Mouse (Mus musculus): Measurements from ENCODE around the gene Ifnl3. TPM values are rescaled to one million over a fixed set of nuclear protein-coding genes. Genes with fewer than 3 reads are reported as not detected.
"Not testable (repeated sequence)": the region's sequence is repeated elsewhere in the genome, so short reads cannot be mapped to it uniquely, and the experiment has no call there.

Gene Ifnl3
- not detected in 2 replicates for polyA plus RNA-seq (2011; ENCODE audit: insufficient read length, low read depth, missing spikeins)

- H3K4me1 ChIP-seq (ENCODE audit: control insufficient read depth, insufficient read depth, low read length); H3K27ac ChIP-seq (ENCODE audit: insufficient read depth, low read length); H3K4me3 ChIP-seq (ENCODE audit: insufficient read depth, low read length): not testable (repeated sequence)
Measured at GRCm38 (mm10) chr7:28522536-28522935, at the start of gene Ifnl3. TSS of gene Ifnl3 (plus strand) at chr7:28522836.

DNA sequence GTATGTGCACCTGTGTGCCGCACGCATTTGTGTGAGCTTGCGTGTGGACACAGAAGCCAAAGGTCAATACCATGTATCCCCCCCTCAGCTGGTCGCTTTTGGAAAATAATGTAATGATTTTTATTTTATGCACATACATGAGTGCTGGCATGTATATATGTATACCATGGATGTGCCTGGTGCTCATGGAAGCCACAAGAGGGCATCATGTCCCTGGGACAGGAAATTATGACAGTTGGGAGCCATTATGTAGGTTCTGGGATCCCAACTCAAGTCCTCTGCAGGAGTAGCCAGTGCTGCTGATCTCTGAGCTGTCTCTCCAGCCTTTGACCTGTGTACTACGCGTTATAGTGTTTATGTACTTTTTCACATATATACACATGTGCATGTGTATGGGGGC is 46.4 kb upstream of the Ifnl3 start:
- no peak for TF ChIP-seq POLR2A (IDR thresholded peaks at IDR 0.05; ENCODE audit: low read depth, low read length)
- TF ChIP-seq CTCF (IDR thresholded peaks at IDR 0.05; ENCODE audit: borderline replicate concordance, insufficient read depth, low read length), result no peak
- Histone ChIP-seq H3K4me1 (ENCODE audit: control insufficient read depth, insufficient read depth, low read length) (no peaks in the 10 kb centered on the region), H3K27ac (ENCODE audit: insufficient read depth, low read length) (no peak overlapping the region), H3K4me3 (ENCODE audit: insufficient read depth, low read length) (no peak overlapping the region)

GRCm38 (mm10) chr7:28477363-28477762 is 45.3 kb upstream of the Ifnl3 start:
- no peaks in the 10 kb centered on the region for H3K4me1 ChIP-seq (ENCODE audit: control insufficient read depth, insufficient read depth, low read length)
- no peak overlapping the region for H3K27ac ChIP-seq (ENCODE audit: insufficient read depth, low read length)
- no peak for TF ChIP-seq POLR2A (IDR thresholded peaks at IDR 0.05; ENCODE audit: low read depth, low read length)
- no peak for TF ChIP-seq CTCF (IDR thresholded peaks at IDR 0.05; ENCODE audit: borderline replicate concordance, insufficient read depth, low read length)
- H3K4me3 ChIP-seq (ENCODE audit: insufficient read depth, low read length), result no peak overlapping the region

DNA sequence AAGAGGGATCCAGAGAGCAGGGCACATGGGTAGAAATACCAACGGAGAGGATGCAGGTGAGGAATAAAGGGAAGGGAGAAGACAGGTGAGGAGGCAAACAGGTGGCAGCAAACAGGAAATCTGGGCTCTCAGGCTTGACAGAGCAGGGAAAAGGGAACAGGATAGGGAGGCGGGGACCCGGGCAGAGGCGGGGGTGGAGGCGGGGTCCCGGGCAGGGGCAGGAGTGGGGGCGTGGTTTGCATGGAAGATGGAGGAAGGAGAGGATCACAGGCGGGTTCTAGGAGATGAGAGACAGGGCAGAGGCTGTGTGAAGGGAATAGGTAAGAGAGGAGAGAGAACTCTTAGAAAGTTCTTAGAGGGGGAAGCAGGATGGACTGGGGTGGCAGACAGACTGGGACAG is 43.8 kb upstream of the Ifnl3 start:
- Histone ChIP-seq H3K4me3 (ENCODE audit: insufficient read depth, low read length) (no peak overlapping the region), H3K4me1 (ENCODE audit: control insufficient read depth, insufficient read depth, low read length) (no peaks in the 10 kb centered on the region), H3K27ac (ENCODE audit: insufficient read depth, low read length) (no peak overlapping the region)
- TF ChIP-seq POLR2A (IDR thresholded peaks at IDR 0.05; ENCODE audit: low read depth, low read length) (no peak), CTCF (IDR thresholded peaks at IDR 0.05; ENCODE audit: borderline replicate concordance, insufficient read depth, low read length) (no peak)

DNA sequence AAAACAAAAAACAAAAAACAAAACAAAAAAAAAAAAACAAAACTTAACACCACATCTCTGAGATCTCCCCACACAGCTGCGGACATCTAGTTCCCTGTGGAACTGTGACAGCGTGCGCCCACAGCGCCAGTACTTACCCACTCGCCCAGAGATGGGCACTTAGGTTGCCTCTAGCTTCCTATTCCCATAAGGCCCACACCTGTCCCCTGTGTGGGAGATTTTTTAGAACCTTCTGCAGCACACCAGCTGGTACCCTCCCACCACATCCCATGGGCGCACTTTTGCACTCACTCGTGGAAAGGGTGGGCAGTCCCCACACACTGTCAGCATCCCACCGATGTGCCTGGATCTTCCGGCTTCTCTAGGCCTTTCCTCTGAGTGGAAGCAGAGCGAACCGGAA is 39.8 kb upstream of the Ifnl3 start:
- Histone ChIP-seq H3K4me1 (ENCODE audit: control insufficient read depth, insufficient read depth, low read length) (no peaks in the 10 kb centered on the region), H3K4me3 (ENCODE audit: insufficient read depth, low read length) (no peak overlapping the region), H3K27ac (ENCODE audit: insufficient read depth, low read length) (no peak overlapping the region)
- TF ChIP-seq CTCF (IDR thresholded peaks at IDR 0.05; ENCODE audit: borderline replicate concordance, insufficient read depth, low read length) (no peak), POLR2A (IDR thresholded peaks at IDR 0.05; ENCODE audit: low read depth, low read length) (no peak)

- Histone ChIP-seq H3K27ac (ENCODE audit: insufficient read depth, low read length) (no peak overlapping the region), H3K4me3 (ENCODE audit: insufficient read depth, low read length) (no peak overlapping the region), H3K4me1 (ENCODE audit: control insufficient read depth, insufficient read depth, low read length) (no peaks in the 10 kb centered on the region; the same call in 1 of the 2 replicates)
- no peak for TF ChIP-seq CTCF (IDR thresholded peaks at IDR 0.05; ENCODE audit: borderline replicate concordance, insufficient read depth, low read length)
- no peak for TF ChIP-seq POLR2A (IDR thresholded peaks at IDR 0.05; ENCODE audit: low read depth, low read length)
Measured at GRCm38 (mm10) chr7:28484192-28484591, 38.4 kb upstream of the Ifnl3 start.

GRCm38 (mm10) chr7:28488030-28488491 is 34.6 kb upstream of the Ifnl3 start:
- Histone ChIP-seq H3K4me1 (ENCODE audit: control insufficient read depth, insufficient read depth, low read length) (no peaks in the 10 kb centered on the region; the same call in 1 of the 2 replicates), H3K27ac (ENCODE audit: insufficient read depth, low read length) (no peak overlapping the region), H3K4me3 (ENCODE audit: insufficient read depth, low read length) (no peak overlapping the region)
- TF ChIP-seq POLR2A (IDR thresholded peaks at IDR 0.05; ENCODE audit: low read depth, low read length) (no peak), CTCF (IDR thresholded peaks at IDR 0.05; ENCODE audit: borderline replicate concordance, insufficient read depth, low read length) (no peak)

GRCm38 (mm10) chr7:28490410-28490809 is 32.2 kb upstream of the Ifnl3 start:
- H3K4me3 ChIP-seq (ENCODE audit: insufficient read depth, low read length), result no peak overlapping the region
- no peaks in the 10 kb centered on the region; the same call in 1 of the 2 replicates for H3K4me1 ChIP-seq (ENCODE audit: control insufficient read depth, insufficient read depth, low read length)
- TF ChIP-seq POLR2A (IDR thresholded peaks at IDR 0.05; ENCODE audit: low read depth, low read length), result no peak
- no peak; the same call in 1 of the 2 replicates for TF ChIP-seq CTCF (IDR thresholded peaks at IDR 0.05; ENCODE audit: borderline replicate concordance, insufficient read depth, low read length)
- H3K27ac ChIP-seq (ENCODE audit: insufficient read depth, low read length), result no peak overlapping the region

- no peaks in the 10 kb centered on the region; the same call in 1 of the 2 replicates for H3K4me1 ChIP-seq (ENCODE audit: control insufficient read depth, insufficient read depth, low read length)
- TF ChIP-seq POLR2A (IDR thresholded peaks at IDR 0.05; ENCODE audit: low read depth, low read length), result no peak
- no peak for TF ChIP-seq CTCF (IDR thresholded peaks at IDR 0.05; ENCODE audit: borderline replicate concordance, insufficient read depth, low read length)
- H3K4me3 ChIP-seq (ENCODE audit: insufficient read depth, low read length), result no peak overlapping the region
- H3K27ac ChIP-seq (ENCODE audit: insufficient read depth, low read length), result no peak overlapping the region
Measured at GRCm38 (mm10) chr7:28490903-28491302, 31.7 kb upstream of the Ifnl3 start.

DNA sequence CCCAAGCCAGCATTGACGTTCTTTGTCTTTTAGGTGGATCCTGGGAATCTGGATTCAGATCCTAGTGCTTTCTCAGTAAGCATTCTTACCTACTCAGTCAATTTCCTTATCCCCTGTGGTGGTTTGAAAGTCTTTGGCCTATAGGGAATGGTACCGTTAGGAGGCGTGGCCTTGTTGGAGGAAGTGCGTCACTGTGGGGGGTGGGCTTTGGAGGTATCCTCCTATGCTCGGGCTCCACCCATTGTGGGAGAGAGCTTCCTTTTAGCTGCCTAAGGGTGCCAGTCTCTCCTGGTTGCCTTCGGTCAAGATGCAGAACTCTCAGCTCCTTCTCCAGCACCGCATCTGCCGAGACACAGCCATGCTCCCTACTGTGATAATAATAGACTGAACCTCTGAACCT is 30.3 kb upstream of the Ifnl3 start:
- no peak overlapping the region for H3K27ac ChIP-seq (ENCODE audit: insufficient read depth, low read length)
- TF ChIP-seq CTCF (IDR thresholded peaks at IDR 0.05; ENCODE audit: borderline replicate concordance, insufficient read depth, low read length) (no peak), POLR2A (IDR thresholded peaks at IDR 0.05; ENCODE audit: low read depth, low read length) (no peak)
- H3K4me1 ChIP-seq (ENCODE audit: control insufficient read depth, insufficient read depth, low read length), result no peaks in the 10 kb centered on the region; the same call in 1 of the 2 replicates
- H3K4me3 ChIP-seq (ENCODE audit: insufficient read depth, low read length), result no peak overlapping the region

DNA sequence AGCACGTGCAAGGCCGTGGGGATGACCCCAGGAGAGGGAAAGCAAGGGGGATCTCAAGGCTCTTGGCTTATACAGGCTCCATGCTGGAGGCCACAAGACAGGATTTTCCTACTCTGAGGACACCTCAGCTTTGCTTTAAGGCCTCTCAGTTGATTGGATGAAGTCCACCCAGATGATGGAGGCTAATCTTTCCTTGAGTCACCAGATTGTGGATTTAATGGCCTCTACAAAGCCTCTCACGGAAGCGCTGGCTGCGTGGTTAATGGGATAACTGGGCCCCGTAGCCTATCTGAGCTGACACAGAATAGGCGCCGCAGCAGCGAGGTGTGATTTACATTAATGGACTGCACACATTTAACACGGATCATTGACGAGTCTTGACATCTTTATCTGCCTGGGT is 27.2 kb upstream of the Ifnl3 start:
- TF ChIP-seq CTCF (IDR thresholded peaks at IDR 0.05; ENCODE audit: borderline replicate concordance, insufficient read depth, low read length), result no peak
- TF ChIP-seq POLR2A (IDR thresholded peaks at IDR 0.05; ENCODE audit: low read depth, low read length), result no peak
- Histone ChIP-seq H3K27ac (ENCODE audit: insufficient read depth, low read length) (no peak overlapping the region), H3K4me3 (ENCODE audit: insufficient read depth, low read length) (no peak overlapping the region), H3K4me1 (ENCODE audit: control insufficient read depth, insufficient read depth, low read length) (no peaks in the 10 kb centered on the region)
